Mouse (Mus musculus): ENCODE measurements at regions not wholly inside any gene's neighbourhood (a gene's known extent, or its start where the extent isn't known, plus 50 kb on each side); places are given as distances from the start of the nearest gene placed in this dataset.

GRCm38 (mm10) chr11:105538421-105539210, 51.2 kb upstream of the Tanc2 start:
- no peak for DNase-seq

- no peak for DNase-seq
These were observed 57.2 kb upstream of the Tanc2 start for GRCm38 (mm10) chr11:105532616-105533015.

GRCm38 (mm10) chr11:105530711-105531157, 59.1 kb upstream of the Tanc2 start:
- peak; percentile 54 for DNase-seq

GRCm38 (mm10) chr11:105526066-105526465, 63.7 kb upstream of the Tanc2 start:
- DNase-seq, result no peak

- peak; percentile 79 for DNase-seq
These were observed 64.2 kb upstream of the Tanc2 start for GRCm38 (mm10) chr11:105525608-105526007.

- DNase-seq, result no peak
These were observed 65.4 kb upstream of the Tanc2 start for GRCm38 (mm10) chr11:105524400-105524799.

GRCm38 (mm10) chr11:105523765-105524164, 66.0 kb upstream of the Tanc2 start:
- no peak for DNase-seq

GRCm38 (mm10) chr11:105520398-105520797, 63.9 kb upstream of the March10 start:
- no peak for DNase-seq

- DNase-seq, result no peak
These were observed 56.7 kb upstream of the March10 start for GRCm38 (mm10) chr11:105513275-105513674.

GRCm38 (mm10) chr11:105510626-105511025, 54.1 kb upstream of the March10 start:
- no peak for DNase-seq

- no peak for DNase-seq
These were observed 53.5 kb upstream of the March10 start for GRCm38 (mm10) chr11:105510056-105510455.

GRCm38 (mm10) chr11:105508660-105509038, 52.1 kb upstream of the March10 start:
- DNase-seq, result no peak

GRCm38 (mm10) chr11:105507972-105508659, 51.6 kb upstream of the March10 start:
- no peak for DNase-seq

- peak; percentile 19 for DNase-seq
These were observed 50.9 kb upstream of the March10 start for GRCm38 (mm10) chr11:105507332-105507971.

Measured in lung, postnatal 14 days (tissue).